Mouse (Mus musculus) cerebellum, postnatal 14 days (tissue): ENCODE measurements around the gene Tmem201.

Experiments used
- DNase-seq, 2 experiments: peaks; one replicate each; pipeline ENCODE4 v3.0.0; 2021; ENCODE audit warnings: mixed read lengths in 2 of 2

Tmem201 gene

GRCm38 (mm10) chr4:149679056-149679770 is 58.6 kb downstream of the Tmem201 start:
- DNase-seq, result no peak

DNA sequence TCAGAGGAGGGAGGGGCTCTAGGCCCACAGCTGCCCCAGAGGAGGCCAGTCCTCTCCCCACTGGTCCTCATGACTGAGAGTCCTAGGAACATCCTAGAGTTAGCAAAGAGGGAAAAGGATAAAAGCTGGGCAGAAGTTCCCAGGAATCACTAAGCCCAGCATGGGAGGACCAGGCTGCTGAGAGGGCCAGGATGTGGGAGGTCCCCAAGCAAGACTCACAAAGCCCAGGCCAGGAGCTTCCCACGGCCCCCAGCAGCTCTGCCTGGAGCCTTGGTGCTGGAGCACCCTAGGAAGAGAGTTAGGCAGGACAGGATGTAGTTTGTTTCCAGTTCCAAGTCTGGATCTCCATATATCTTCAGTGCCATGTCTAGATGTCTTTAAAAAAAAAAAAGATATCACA is 59.8 kb downstream of the Tmem201 start:
- DNase-seq, result no peak

DNA sequence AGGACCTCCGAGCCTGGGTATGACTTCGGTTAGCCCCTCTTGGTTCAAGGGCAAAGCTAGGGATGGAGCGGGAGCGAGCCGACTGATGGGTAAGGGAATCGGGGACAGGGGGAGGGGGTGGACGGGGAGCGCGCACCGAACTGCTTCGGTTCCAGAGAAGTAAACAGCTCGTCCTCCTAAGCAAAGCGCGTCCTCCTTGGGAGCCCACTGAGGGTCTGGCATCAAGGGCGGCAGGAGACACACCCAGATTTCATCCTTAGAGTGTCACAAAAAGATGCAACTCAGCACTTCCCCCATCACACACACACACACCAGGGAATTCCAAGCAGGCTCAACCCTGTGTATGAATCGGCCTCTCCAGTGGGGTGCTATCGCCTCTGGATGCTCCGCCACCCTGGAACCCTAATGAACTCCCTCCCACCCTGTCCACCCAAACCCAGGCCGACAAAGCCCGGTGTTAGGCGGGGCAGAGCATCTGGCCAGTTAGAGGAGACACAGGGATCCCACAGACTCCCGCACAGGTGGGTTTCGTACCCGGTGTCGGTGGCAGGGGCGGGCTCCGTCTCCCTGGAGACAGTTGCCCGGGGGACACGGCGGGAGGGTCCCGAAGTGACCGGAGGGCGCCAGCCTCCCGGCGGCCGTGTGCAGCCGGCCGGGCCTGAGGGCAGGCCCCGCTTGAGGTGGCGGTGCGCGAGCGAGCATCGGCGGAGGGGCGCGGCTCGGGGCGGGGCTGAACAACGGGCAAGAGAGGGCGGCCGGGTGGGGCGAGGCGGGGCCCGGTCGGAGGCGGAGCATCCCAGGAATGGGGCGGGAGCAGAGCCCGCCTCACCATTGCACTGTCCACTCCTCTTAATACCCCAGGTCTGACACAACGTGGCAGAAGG is 62.2 kb downstream of the Tmem201 start:
- peak; percentile 91 to 92 for DNase-seq

DNA sequence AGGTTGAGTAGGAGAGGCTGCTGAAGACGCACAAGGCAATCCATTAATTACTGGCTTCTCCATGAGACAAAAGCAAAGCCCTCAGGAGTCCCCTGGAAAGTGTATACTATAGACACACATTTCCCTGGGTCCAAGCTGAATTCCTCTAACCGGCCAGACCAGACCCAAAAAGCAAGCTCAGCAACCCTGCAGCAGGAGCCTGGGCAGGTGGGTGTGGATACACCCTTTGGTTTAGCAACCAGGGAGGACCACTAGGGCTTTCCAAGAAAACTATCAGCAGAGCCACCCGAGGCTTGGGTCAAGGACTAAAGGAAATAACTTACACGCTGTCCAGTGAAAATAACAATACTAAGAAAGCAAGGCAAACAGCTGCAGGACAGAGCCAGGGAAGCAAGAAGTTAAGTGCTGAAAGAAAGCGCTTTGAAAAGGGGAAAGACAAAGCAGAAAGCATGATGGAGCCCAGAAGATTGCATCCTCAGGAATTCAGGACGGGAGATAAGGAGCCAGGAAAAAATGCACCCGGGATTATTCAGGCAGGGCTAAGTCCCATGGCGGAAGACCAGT is 62.9 kb downstream of the Tmem201 start:
- no peak for DNase-seq

DNA sequence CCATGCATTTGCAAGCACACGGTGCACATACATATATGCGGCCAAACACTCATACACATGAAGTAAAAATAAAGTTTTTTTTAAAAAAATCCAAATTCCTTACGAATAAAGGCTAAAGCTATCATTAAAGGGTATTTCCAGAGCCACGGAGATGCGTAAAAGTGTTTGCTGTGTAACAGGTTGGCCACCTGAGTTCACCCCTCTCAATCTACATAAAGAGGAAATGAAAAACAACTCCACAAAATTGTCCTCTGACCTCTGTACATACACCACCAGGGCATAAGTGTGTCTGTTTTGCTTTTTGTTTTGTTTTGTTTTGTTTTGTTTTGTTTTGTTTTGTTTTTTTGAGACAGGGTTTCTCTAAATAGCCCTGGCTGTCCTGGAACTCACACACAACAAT is 65.1 kb downstream of the Tmem201 start:
- no peak for DNase-seq

DNA sequence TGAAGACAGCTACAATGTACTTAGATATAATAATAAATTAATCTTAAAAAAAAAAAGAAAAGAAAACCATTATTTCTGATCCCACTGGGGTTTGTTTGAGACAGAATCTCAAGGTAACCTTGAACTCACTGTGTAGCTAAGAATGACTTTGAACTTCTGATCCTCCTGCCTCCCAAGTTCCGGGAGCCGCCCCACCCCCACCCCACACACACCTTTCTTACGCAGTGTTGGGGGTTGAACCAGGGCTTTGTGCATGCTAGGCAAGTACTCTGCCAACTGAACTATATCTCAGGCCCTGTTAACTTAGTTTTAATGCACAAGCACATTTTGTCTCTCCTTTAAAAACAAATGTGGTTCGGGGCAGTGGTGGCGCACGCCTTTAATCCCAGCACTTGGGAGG is 66.7 kb downstream of the Tmem201 start:
- no peak for DNase-seq

- DNase-seq, result no peak
Measured at GRCm38 (mm10) chr4:149665692-149666090, 72.2 kb downstream of the Tmem201 start.
